Mouse (Mus musculus) gastrocnemius, postnatal 25 days (tissue): ENCODE measurements at regions not wholly inside any gene's neighbourhood (a gene's known extent, or its start where the extent isn't known, plus 50 kb on each side); places are given as distances from the start of the nearest gene placed in this dataset.

Experiments
- DNase-seq: peaks from one replicate; pipeline ENCODE4 v3.0.0; 2022

GRCm38 (mm10) chr14:46082646-46083045, 296.6 kb upstream of the Gm15217 start:
- DNase-seq, result no peak

GRCm38 (mm10) chr14:46088968-46089691, 290.1 kb upstream of the Gm15217 start:
- DNase-seq, result peak; percentile 8

GRCm38 (mm10) chr14:46115950-46116349, 263.3 kb upstream of the Gm15217 start:
- no peak for DNase-seq

GRCm38 (mm10) chr14:46126541-46126940, 252.7 kb upstream of the Gm15217 start:
- DNase-seq, result no peak

GRCm38 (mm10) chr14:46129762-46130161, 249.5 kb upstream of the Gm15217 start:
- DNase-seq, result no peak

- no peak for DNase-seq
These were observed 235.0 kb upstream of the Gm15217 start for GRCm38 (mm10) chr14:46144175-46144574.

GRCm38 (mm10) chr14:46144707-46145106, 234.5 kb upstream of the Gm15217 start:
- DNase-seq, result peak; percentile 36

- no peak for DNase-seq
These were observed 233.6 kb upstream of the Gm15217 start for GRCm38 (mm10) chr14:46145584-46145983.

- DNase-seq, result no peak
These were observed 230.0 kb upstream of the Gm15217 start for GRCm38 (mm10) chr14:46149073-46149661.

GRCm38 (mm10) chr14:46158741-46159140, 220.5 kb upstream of the Gm15217 start:
- no peak for DNase-seq

- no peak for DNase-seq
These were observed 206.9 kb upstream of the Gm15217 start for GRCm38 (mm10) chr14:46172181-46172874.

GRCm38 (mm10) chr14:46172875-46173324, 206.3 kb upstream of the Gm15217 start:
- no peak for DNase-seq

GRCm38 (mm10) chr14:46174386-46174785, 204.8 kb upstream of the Gm15217 start:
- no peak for DNase-seq

GRCm38 (mm10) chr14:46175291-46176216, 203.7 kb upstream of the Gm15217 start:
- no peak for DNase-seq

GRCm38 (mm10) chr14:46179024-46179423, 200.2 kb upstream of the Gm15217 start:
- no peak for DNase-seq

GRCm38 (mm10) chr14:46191639-46192399, 187.4 kb upstream of the Gm15217 start:
- no peak for DNase-seq

GRCm38 (mm10) chr14:46193577-46193976, 185.6 kb upstream of the Gm15217 start:
- DNase-seq, result no peak

- no peak for DNase-seq
These were observed 183.3 kb upstream of the Gm15217 start for GRCm38 (mm10) chr14:46195939-46196338.

GRCm38 (mm10) chr14:46202818-46203217, 176.4 kb upstream of the Gm15217 start:
- no peak for DNase-seq

GRCm38 (mm10) chr14:46220483-46220882, 158.7 kb upstream of the Gm15217 start:
- DNase-seq, result no peak
